Mouse (Mus musculus): ENCODE data around the gene Per3.

DNA sequence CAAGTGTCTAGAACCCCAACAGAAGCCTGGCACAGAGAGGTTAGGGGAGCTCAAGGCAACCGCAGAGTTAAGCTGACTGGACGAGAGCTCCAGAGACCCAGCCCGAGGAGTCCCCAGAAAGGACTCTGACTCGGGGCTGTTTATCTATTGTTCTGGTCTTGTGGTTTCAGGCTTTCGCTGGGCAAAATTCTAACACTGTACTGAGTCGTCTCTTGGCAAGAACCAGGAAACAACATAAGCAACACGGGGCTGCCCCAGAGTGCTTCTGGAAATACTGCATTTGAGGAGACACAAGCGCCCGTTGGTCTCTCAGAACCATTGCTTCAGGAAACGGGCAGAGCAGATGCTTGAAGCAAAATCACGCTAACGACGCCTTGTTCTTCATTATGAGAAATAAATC, 43.1 kb downstream of the Per3 start:
- TF ChIP-seq CTCF (IDR thresholded peaks at IDR 0.05; ENCODE audit: low read depth) (no peak), EP300 (optimal IDR thresholded peaks at IDR 0.05) (no peak)
